Mouse (Mus musculus): Measurements from ENCODE around the gene Cdca4. TPM values are rescaled to one million over a fixed set of nuclear protein-coding genes. Genes with fewer than 3 reads are reported as not detected.

The Cdca4 gene
- polyA plus RNA-seq, 1 experiment from 2014 or later, result 148 TPM

DNA sequence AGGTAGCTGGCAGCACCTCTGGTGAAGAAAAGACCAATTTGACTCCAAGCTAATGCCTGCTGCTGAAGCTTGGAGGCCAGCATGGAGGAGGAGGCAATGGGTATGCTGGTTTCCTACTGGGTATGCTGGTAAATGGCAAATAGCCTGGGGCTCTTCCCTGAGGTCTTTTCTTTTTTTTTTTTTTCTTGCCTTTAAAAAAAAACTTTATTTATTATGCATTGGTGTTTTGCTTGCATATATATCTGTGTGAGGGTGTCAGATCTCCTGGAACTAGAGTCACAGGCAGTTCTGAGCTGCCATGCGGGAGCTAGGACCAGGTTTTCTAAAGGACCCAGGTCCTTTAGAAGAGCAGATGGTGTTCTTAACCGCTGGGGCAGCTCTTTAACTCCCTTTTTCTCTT is 42.0 kb upstream of the Cdca4 start:
- H3K4me1 ChIP-seq (ENCODE audit: control insufficient read depth, insufficient read depth, low read length), result peaks cover 19% of the 10 kb centered on the region
- no peak for ATAC-seq (ENCODE audit: low FRiP score, low TSS enrichment)
- H3K4me2 ChIP-seq (replicated peaks; ENCODE audit: low read depth, low read length), result no peak overlapping the region
- peaks cover 31% of the 10 kb centered on the region for H3K27me3 ChIP-seq (ENCODE audit: control insufficient read depth, insufficient read depth, low read length)
- no peaks in the 10 kb centered on the region for H3K36me3 ChIP-seq (ENCODE audit: control insufficient read depth, insufficient read depth, low read length)
- no peaks in the 10 kb centered on the region for H3K9me3 ChIP-seq (ENCODE audit: control insufficient read depth, low read length)
- H3K9ac ChIP-seq (ENCODE audit: low read depth, low read length), result no peak overlapping the region
- no peak overlapping the region for H3K4me3 ChIP-seq (ENCODE audit: low read length)
- 86% methylated on average over 2 of the region's 2 CpGs for WGBS
- no peak overlapping the region for H3K27ac ChIP-seq (ENCODE audit: low read depth, low read length)

DNA sequence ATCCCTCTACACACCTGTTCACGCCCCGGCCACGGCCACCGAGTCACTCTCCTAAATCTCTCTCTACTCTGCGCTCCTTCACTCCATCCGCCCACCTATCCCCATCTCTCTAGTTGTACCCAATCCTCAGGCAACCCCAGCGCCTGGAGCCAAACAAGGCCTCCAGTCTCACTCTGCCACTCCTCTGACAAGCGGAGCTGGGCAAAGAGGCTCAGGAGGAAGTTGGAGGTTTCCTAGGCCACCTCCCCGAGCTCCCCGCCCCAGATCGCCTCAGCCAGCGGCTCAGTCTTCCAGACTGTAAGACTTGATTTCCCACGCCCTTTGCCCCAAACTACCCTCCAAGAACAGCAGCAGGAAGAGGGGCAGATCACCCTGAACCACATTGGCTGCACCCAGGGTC is 41.6 kb upstream of the Cdca4 start:
- H3K4me1 ChIP-seq (ENCODE audit: control insufficient read depth, insufficient read depth, low read length), result peaks cover 17% of the 10 kb centered on the region
- H3K36me3 ChIP-seq (ENCODE audit: control insufficient read depth, insufficient read depth, low read length), result no peaks in the 10 kb centered on the region
- no peak overlapping the region for H3K27ac ChIP-seq (ENCODE audit: low read depth, low read length)
- no peaks in the 10 kb centered on the region for H3K9me3 ChIP-seq (ENCODE audit: control insufficient read depth, low read length)
- no peak overlapping the region for H3K4me2 ChIP-seq (replicated peaks; ENCODE audit: low read depth, low read length)
- WGBS, result 48% methylated on average over 13 of the region's 13 CpGs
- peaks cover 26% of the 10 kb centered on the region for H3K27me3 ChIP-seq (ENCODE audit: control insufficient read depth, insufficient read depth, low read length)
- no peak overlapping the region for H3K9ac ChIP-seq (ENCODE audit: low read depth, low read length)
- H3K4me3 ChIP-seq (ENCODE audit: low read length), result no peak overlapping the region
- ATAC-seq (ENCODE audit: low FRiP score, low TSS enrichment), result no peak

DNA sequence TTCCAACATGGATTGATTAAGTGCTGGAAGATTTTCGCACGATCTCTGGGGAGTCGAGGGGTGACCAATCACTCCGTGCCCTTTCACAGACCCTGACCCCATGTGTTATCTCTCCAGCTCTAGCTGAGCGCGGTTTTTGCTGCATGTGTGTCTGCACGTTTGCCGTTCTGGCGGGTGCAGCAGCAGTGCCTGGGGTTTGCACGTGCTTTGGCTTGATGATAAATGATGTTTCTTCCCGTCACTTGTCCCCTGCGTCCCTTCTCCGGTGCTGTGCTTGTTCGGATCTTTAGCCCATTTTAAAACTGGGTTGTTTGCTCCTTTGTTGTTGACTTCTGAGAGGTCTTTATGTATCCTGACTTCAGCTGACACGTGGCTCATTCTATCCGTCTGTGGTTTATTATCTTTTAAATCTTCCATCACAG is 40.6 kb upstream of the Cdca4 start:
- Histone ChIP-seq H3K4me2 (replicated peaks; ENCODE audit: low read depth, low read length) (peak overlapping the region; percentile 1; the same call in 1 of the 2 replicates), H3K36me3 (ENCODE audit: control insufficient read depth, insufficient read depth, low read length) (no peaks in the 10 kb centered on the region), H3K9ac (ENCODE audit: low read depth, low read length) (no peak overlapping the region), H3K4me1 (ENCODE audit: control insufficient read depth, insufficient read depth, low read length) (peaks cover 17% of the 10 kb centered on the region), H3K27me3 (ENCODE audit: control insufficient read depth, insufficient read depth, low read length) (peaks cover 17% of the 10 kb centered on the region), H3K9me3 (ENCODE audit: control insufficient read depth, low read length) (no peaks in the 10 kb centered on the region), H3K27ac (ENCODE audit: low read depth, low read length) (no peak overlapping the region), H3K4me3 (ENCODE audit: low read length) (no peak overlapping the region)
- 4% methylated on average over 16 of the region's 16 CpGs for WGBS
- no peak for ATAC-seq (ENCODE audit: low FRiP score, low TSS enrichment)

DNA sequence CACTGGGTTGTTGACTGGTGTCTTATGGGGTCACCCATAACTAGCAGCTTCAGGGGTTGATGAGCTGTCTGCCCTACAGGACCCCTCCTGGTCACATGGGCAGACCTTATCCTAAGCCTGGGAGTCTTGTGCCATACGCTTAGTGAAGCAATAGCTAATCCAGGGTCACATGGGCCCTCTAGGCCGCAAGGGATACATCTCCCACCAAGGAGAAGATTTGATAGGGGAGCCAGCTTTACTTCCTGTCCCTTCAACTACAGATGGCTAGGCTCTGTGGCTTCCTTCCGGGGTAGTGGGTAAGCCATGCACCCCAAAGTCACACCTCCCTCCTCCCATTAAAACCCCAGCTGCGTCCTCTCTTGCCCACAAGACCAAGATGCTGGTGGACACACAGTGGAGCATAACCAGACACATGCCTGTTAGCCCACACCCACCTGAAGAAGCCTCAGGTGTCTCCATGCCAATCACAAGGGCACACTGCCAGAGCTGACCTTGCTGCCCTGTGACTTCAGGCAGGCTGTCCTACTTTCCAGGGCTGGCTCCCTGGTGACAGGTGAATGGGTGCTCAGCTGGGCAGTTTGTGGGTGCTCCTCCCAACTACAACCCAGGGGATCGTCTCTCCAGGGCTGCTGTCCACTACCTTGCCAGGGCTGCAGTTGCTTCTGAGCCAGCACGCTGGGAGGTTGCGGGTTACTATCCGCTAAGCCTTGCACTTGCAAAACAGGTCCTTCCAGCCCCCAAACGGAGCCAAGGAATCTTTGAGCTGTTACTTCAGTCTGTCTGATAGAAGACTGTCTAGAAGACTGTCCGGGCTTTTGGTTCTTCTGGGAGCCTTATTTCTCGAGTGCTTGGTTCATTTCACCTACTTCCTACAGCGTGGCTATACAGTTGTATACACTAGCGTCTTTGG is 39.2 kb upstream of the Cdca4 start, which contains the start of gene Gpr132:
Gene Gpr132 (minus strand): TSS at position 51 of the 910 bp plus-strand sequence.
- 68% methylated on average over 13 of the region's 13 CpGs for WGBS

DNA sequence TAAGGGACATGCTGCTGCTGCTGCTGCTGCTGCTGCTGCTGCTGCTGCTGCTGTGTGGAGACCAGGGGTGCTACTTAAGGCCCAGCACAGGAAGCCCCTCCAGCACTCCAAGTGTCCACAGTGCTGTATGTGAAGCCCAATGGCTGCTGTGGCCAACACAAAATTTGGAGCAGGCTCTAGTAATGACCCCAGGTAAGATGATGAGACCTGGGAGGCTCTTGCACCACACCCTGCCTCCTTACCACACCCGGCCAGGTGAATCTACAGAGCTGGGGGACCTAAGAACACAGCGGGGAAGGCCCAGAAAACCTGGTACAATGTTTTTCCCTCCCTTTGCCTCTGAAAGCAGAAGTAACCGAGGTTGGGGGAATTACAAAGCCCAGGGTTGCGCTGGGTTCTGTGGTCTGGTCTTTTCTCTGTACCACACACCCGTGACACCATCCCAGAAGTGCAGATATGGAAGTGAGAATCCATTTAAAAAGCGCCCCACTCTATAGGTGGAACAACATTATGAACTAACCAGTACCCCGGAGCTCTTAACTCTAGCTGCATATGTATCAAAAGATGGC is 38.0 kb upstream of the Cdca4 start:
- H3K4me3 ChIP-seq (ENCODE audit: low read length), result no peak overlapping the region
- no peak for ATAC-seq (ENCODE audit: low FRiP score, low TSS enrichment)
- H3K4me1 ChIP-seq (ENCODE audit: control insufficient read depth, insufficient read depth, low read length), result peaks cover 10% of the 10 kb centered on the region; the same call in 1 of the 2 replicates
- H3K27me3 ChIP-seq (ENCODE audit: control insufficient read depth, insufficient read depth, low read length), result peaks cover 4% of the 10 kb centered on the region; the same call in 1 of the 2 replicates
- no peaks in the 10 kb centered on the region for H3K9me3 ChIP-seq (ENCODE audit: control insufficient read depth, low read length)
- H3K36me3 ChIP-seq (ENCODE audit: control insufficient read depth, insufficient read depth, low read length), result no peaks in the 10 kb centered on the region
- H3K9ac ChIP-seq (ENCODE audit: low read depth, low read length), result no peak overlapping the region
- no peak overlapping the region for H3K4me2 ChIP-seq (replicated peaks; ENCODE audit: low read depth, low read length)
- 91% methylated on average over 7 of the region's 7 CpGs for WGBS
- H3K27ac ChIP-seq (ENCODE audit: low read depth, low read length), result no peak overlapping the region

More for the DNA sequence above, 39.2 kb upstream of the Cdca4 start, which contains the start of gene Gpr132:
- Histone ChIP-seq H3K9ac (ENCODE audit: low read depth, low read length) (no peak within 1 kb of the TSS), H3K27ac (ENCODE audit: low read depth, low read length) (no peak within 1 kb of the TSS), H3K4me1 (ENCODE audit: control insufficient read depth, insufficient read depth, low read length) (peaks cover 10% of the 10 kb centered on the region; the same call in 1 of the 2 replicates), H3K36me3 (ENCODE audit: control insufficient read depth, insufficient read depth, low read length) (no peaks in the 10 kb centered on the region), H3K4me3 (ENCODE audit: low read length) (no peak within 1 kb of the TSS), H3K4me2 (replicated peaks; ENCODE audit: low read depth, low read length) (no peak within 1 kb of the TSS), H3K9me3 (ENCODE audit: control insufficient read depth, low read length) (no peaks in the 10 kb centered on the region), H3K27me3 (ENCODE audit: control insufficient read depth, insufficient read depth, low read length) (peaks cover 4% of the 10 kb centered on the region; the same call in 1 of the 2 replicates)
- ATAC-seq (ENCODE audit: low FRiP score, low TSS enrichment), result no peak

DNA sequence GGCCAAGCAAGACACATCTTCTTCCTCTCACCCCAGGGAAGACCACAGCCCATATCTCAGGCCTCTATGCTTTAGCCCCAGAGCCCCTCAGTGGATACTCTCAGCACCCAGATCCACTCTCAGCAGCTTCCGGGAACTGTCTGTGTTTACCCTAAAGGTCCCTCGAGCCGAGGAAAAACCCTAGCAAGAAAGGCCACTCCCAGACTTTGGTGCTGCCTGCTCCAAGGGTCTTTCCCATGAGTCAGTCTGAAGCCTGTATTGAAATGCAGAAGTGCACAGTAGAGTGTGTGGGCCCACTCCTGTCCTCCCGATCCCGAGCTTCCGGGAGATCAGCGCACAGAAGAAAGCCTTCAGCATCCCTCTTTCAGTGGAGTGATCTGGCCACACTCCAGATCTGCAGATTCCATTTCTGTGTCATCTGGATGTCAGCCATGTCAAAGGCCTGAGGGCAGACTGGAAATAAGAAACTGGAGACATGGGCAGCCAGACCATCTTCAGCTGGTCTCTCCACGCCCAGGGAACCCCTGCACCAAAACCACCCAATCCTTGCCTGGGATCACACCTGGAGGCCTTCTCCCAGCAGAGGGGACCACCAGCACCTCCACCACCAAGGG is 37.4 kb upstream of the Cdca4 start:
- H3K9ac ChIP-seq (ENCODE audit: low read depth, low read length), result no peak overlapping the region
- peaks cover 4% of the 10 kb centered on the region; the same call in 1 of the 2 replicates for H3K27me3 ChIP-seq (ENCODE audit: control insufficient read depth, insufficient read depth, low read length)
- H3K27ac ChIP-seq (ENCODE audit: low read depth, low read length), result no peak overlapping the region
- no peak for ATAC-seq (ENCODE audit: low FRiP score, low TSS enrichment)
- H3K4me2 ChIP-seq (replicated peaks; ENCODE audit: low read depth, low read length), result no peak overlapping the region
- no peak overlapping the region for H3K4me3 ChIP-seq (ENCODE audit: low read length)
- no peaks in the 10 kb centered on the region for H3K9me3 ChIP-seq (ENCODE audit: control insufficient read depth, low read length)
- H3K36me3 ChIP-seq (ENCODE audit: control insufficient read depth, insufficient read depth, low read length), result no peaks in the 10 kb centered on the region
- 77% methylated on average over 8 of the region's 8 CpGs for WGBS
- H3K4me1 ChIP-seq (ENCODE audit: control insufficient read depth, insufficient read depth, low read length), result peaks cover 14% of the 10 kb centered on the region; the same call in 1 of the 2 replicates

DNA sequence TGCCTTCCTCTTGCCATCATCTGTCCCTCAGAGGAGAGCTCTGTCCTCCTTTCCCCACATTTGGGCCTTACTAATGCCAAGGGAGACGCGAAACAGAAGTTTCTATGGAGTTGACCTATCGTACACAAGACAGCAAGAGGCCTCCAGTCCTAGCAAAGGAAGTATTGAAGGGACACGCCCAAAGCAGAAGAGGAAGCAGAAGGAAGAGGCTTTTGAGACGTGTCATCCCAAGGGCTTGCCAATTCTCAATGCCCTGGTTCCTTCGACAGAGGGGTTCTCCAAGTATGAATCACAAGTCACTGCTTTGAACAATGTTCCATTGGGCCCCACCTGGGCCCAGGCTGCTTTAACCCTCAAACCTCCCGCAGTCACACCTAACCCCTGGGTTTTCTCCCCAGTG is 35.6 kb upstream of the Cdca4 start:
- H3K9me3 ChIP-seq (ENCODE audit: control insufficient read depth, low read length), result no peaks in the 10 kb centered on the region
- no peaks in the 10 kb centered on the region for H3K27me3 ChIP-seq (ENCODE audit: control insufficient read depth, insufficient read depth, low read length)
- H3K9ac ChIP-seq (ENCODE audit: low read depth, low read length), result no peak overlapping the region
- H3K4me3 ChIP-seq (ENCODE audit: low read length), result no peak overlapping the region
- H3K27ac ChIP-seq (ENCODE audit: low read depth, low read length), result no peak overlapping the region
- H3K36me3 ChIP-seq (ENCODE audit: control insufficient read depth, insufficient read depth, low read length), result no peaks in the 10 kb centered on the region
- ATAC-seq (ENCODE audit: low FRiP score, low TSS enrichment), result no peak
- H3K4me2 ChIP-seq (replicated peaks; ENCODE audit: low read depth, low read length), result no peak overlapping the region
- 0 out of 2 replicates have a peak, but pooled peaks cover 8% of the 10 kb centered on the region for H3K4me1 ChIP-seq (ENCODE audit: control insufficient read depth, insufficient read depth, low read length)
- WGBS, result 85% methylated on average over 7 of the region's 7 CpGs

DNA sequence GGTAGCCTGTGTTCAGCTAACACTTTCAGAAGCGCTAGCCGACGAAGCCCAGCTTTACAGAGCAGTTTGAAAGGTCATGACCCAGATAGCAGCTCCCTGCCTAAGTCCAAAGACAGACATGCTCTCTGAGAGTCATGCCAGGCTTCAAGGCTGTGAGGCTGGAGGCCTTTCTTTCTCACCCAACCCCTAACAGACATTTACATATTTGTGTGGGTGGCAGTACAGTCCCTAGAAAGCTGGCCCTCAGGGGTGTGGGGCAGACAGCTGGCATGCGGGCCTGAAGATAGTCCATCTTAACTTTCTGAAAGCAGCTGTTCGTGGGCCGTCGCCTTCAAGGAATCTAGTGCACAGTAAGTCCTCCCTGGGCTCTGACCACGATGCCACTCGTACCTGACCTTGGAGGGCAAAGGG is 32.7 kb upstream of the Cdca4 start:
- H3K9me3 ChIP-seq (ENCODE audit: control insufficient read depth, low read length), result no peaks in the 10 kb centered on the region
- no peaks in the 10 kb centered on the region for H3K27me3 ChIP-seq (ENCODE audit: control insufficient read depth, insufficient read depth, low read length)
- ATAC-seq (ENCODE audit: low FRiP score, low TSS enrichment), result 0 out of 2 replicates have a peak, but pooled peaks have one; percentile 30
- no peak overlapping the region for H3K9ac ChIP-seq (ENCODE audit: low read depth, low read length)
- H3K36me3 ChIP-seq (ENCODE audit: control insufficient read depth, insufficient read depth, low read length), result no peaks in the 10 kb centered on the region
- H3K27ac ChIP-seq (ENCODE audit: low read depth, low read length), result no peak overlapping the region
- H3K4me1 ChIP-seq (ENCODE audit: control insufficient read depth, insufficient read depth, low read length), result 0 out of 2 replicates have a peak, but pooled peaks cover 4% of the 10 kb centered on the region
- H3K4me2 ChIP-seq (replicated peaks; ENCODE audit: low read depth, low read length), result no peak overlapping the region
- 46% methylated on average over 9 of the region's 9 CpGs for WGBS
- H3K4me3 ChIP-seq (ENCODE audit: low read length), result no peak overlapping the region
